Mouse (Mus musculus) E14TG2a.4 (cell line): ENCODE results near the gene Alpi.

Source experiments
- H3K27me3 ChIP-seq: 2 replicates; pipeline ENCODE4 v1.6.1; 2014; ENCODE audit warnings: low read length, control low read depth; ENCODE audit not compliant: insufficient read depth
- H3K36me3 ChIP-seq: 2 replicates; pipeline ENCODE4 v1.6.1; 2014; ENCODE audit warnings: low read length, control low read depth; ENCODE audit not compliant: insufficient read depth
- H3K4me1 ChIP-seq: replicated peaks from 2 replicates; pipeline ENCODE4 v1.6.1; 2014; ENCODE audit warnings: low read depth, low read length, control low read depth
- H3K4me3 ChIP-seq: replicated peaks from 2 replicates; pipeline ENCODE4 v1.5.1; 2014; ENCODE audit warnings: mild to moderate bottlenecking, low read length
- H3K9me3 ChIP-seq: 2 replicates; pipeline ENCODE4 v1.6.1; 2014; ENCODE audit warnings: low read length, control low read depth
- CTCF ChIP-seq: conservative IDR thresholded peaks from 2 replicates; pipeline ENCODE4 v1.5.1; 2014; ENCODE audit warnings: low read length
- NANOG ChIP-seq: IDR thresholded peaks from 2 replicates; pipeline ENCODE4 v1.6.1; 2014; ENCODE audit warnings: borderline replicate concordance, low read length, mixed read lengths
- POU5F1 ChIP-seq: IDR thresholded peaks from 2 replicates; pipeline ENCODE4 v1.6.1; 2014; ENCODE audit warnings: low read length, borderline replicate concordance

Alpi gene

GRCm38 (mm10) chr1:87086964-87087363 is 14.4 kb downstream of the Alpi start:
- Histone ChIP-seq H3K9me3 (no peaks in the 10 kb centered on the region), H3K27me3 (peaks cover 13% of the 10 kb centered on the region), H3K4me1 (peaks cover 20% of the 10 kb centered on the region), H3K36me3 (no peaks in the 10 kb centered on the region), H3K4me3 (peak overlapping the region; percentile 37)
- peak; percentile 31 for TF ChIP-seq CTCF
- no peak for TF ChIP-seq POU5F1

- Histone ChIP-seq H3K27me3 (peaks cover 13% of the 10 kb centered on the region), H3K36me3 (no peaks in the 10 kb centered on the region), H3K4me1 (peaks cover 20% of the 10 kb centered on the region), H3K9me3 (no peaks in the 10 kb centered on the region), H3K4me3 (no peak overlapping the region)
- TF ChIP-seq CTCF (no peak), POU5F1 (no peak), NANOG (no peak)
Measured at GRCm38 (mm10) chr1:87086196-87086595, 15.2 kb downstream of the Alpi start.

GRCm38 (mm10) chr1:87073776-87074175 is 27.6 kb downstream of the Alpi start:
- peaks cover 12% of the 10 kb centered on the region; the same call in 1 of the 2 replicates for H3K4me1 ChIP-seq
- no peak overlapping the region for H3K4me3 ChIP-seq
- TF ChIP-seq CTCF (no peak), POU5F1 (no peak), NANOG (no peak)

GRCm38 (mm10) chr1:87070720-87071119 is 30.7 kb downstream of the Alpi start:
- Histone ChIP-seq H3K27me3 (peaks cover 17% of the 10 kb centered on the region), H3K4me3 (peak overlapping the region; percentile 23; the same call in 1 of the 2 replicates), H3K36me3 (no peaks in the 10 kb centered on the region), H3K4me1 (peaks cover 32% of the 10 kb centered on the region), H3K9me3 (no peaks in the 10 kb centered on the region)
- no peak for TF ChIP-seq NANOG
- peak; percentile 60 for TF ChIP-seq CTCF
- no peak for TF ChIP-seq POU5F1

More at GRCm38 (mm10) chr1:87073776-87074175, 27.6 kb downstream of the Alpi start:
- H3K36me3 ChIP-seq = no peaks in the 10 kb centered on the region
- peaks cover 17% of the 10 kb centered on the region for H3K27me3 ChIP-seq
- H3K9me3 ChIP-seq = no peaks in the 10 kb centered on the region

- no peak for TF ChIP-seq POU5F1
- peak; percentile 33 for TF ChIP-seq CTCF
- no peak for TF ChIP-seq NANOG
- Histone ChIP-seq H3K27me3 (no peaks in the 10 kb centered on the region), H3K36me3 (no peaks in the 10 kb centered on the region), H3K4me1 (peaks cover 10% of the 10 kb centered on the region; the same call in 1 of the 2 replicates), H3K9me3 (no peaks in the 10 kb centered on the region), H3K4me3 (no peak overlapping the region)
Measured at GRCm38 (mm10) chr1:87060913-87061312, 40.5 kb downstream of the Alpi start.

GRCm38 (mm10) chr1:87059042-87059665 is 42.3 kb downstream of the Alpi start:
- H3K4me3 ChIP-seq = no peak overlapping the region
- H3K36me3 ChIP-seq = no peaks in the 10 kb centered on the region
- TF ChIP-seq POU5F1 (no peak), NANOG (no peak), CTCF (no peak)
- peaks cover 10% of the 10 kb centered on the region; the same call in 1 of the 2 replicates for H3K4me1 ChIP-seq
- H3K27me3 ChIP-seq = no peaks in the 10 kb centered on the region
- H3K9me3 ChIP-seq = no peaks in the 10 kb centered on the region

GRCm38 (mm10) chr1:87057075-87057474 is 44.3 kb downstream of the Alpi start:
- peaks cover 10% of the 10 kb centered on the region; the same call in 1 of the 2 replicates for H3K4me1 ChIP-seq
- TF ChIP-seq CTCF (no peak), NANOG (no peak), POU5F1 (no peak)
- H3K36me3 ChIP-seq = no peaks in the 10 kb centered on the region

GRCm38 (mm10) chr1:87051369-87051768 is 50.0 kb downstream of the Alpi start:
- no peak for TF ChIP-seq CTCF
- no peak for TF ChIP-seq NANOG
- no peak for TF ChIP-seq POU5F1
- Histone ChIP-seq H3K27me3 (no peaks in the 10 kb centered on the region), H3K36me3 (peaks cover 13% of the 10 kb centered on the region), H3K9me3 (no peaks in the 10 kb centered on the region), H3K4me3 (no peak overlapping the region), H3K4me1 (peaks cover 5% of the 10 kb centered on the region; the same call in 1 of the 2 replicates)

More at GRCm38 (mm10) chr1:87057075-87057474, 44.3 kb downstream of the Alpi start:
- H3K9me3 ChIP-seq = no peaks in the 10 kb centered on the region
- no peaks in the 10 kb centered on the region for H3K27me3 ChIP-seq
- no peak overlapping the region for H3K4me3 ChIP-seq
